7 mouse cellular contexts compared by ENCODE assay signal in genomic region chr1:191186386-191186770, GRCm38 (mm10). TPM values are rescaled to one million over a fixed set of nuclear protein-coding genes. Genes with fewer than 3 reads are reported as not detected.
A peak's percentile ranks its signal among the peaks of the same experiment; 100 is the strongest.
DNase-seq lines count a peak whose midpoint lies in the region; ATAC-seq and TF ChIP-seq lines count a peak whose summit lies in the region.

No protein-coding gene starts in this region.

- ATAC-seq in hindbrain, embryonic 13.5 days (ENCODE audit: low FRiP score): no peak
- ATAC-seq in neural tube, embryonic 12.5 days (ENCODE audit: low FRiP score, low read depth): no peak

- H3K9me3 ChIP-seq in hindbrain, embryonic 13.5 days: no peaks in the 10 kb centered on the region
- no peaks in the 10 kb centered on the region for H3K9me3 ChIP-seq in neural tube, embryonic 12.5 days

- no peak for TF ChIP-seq CTCF in liver, adult 2 months (IDR thresholded peaks at IDR 0.05; ENCODE audit: low read depth, low read length)

- H3K4me3 ChIP-seq in hindbrain, embryonic 13.5 days: 0 out of 2 replicates have a peak overlapping the region, but pooled peaks have one; percentile 4
- H3K4me3 ChIP-seq in liver, adult 2 months (ENCODE audit: insufficient read depth, low read depth, low read length): no peak overlapping the region
- H3K4me3 ChIP-seq in neural tube, embryonic 12.5 days: no peak overlapping the region

- WGBS in hindbrain, embryonic 13.5 days: 6% methylated on average over 7 of the region's 7 CpGs
- 10% methylated on average over 7 of the region's 7 CpGs for WGBS in liver, adult 2 months
- whole genome bisulfite sequencing in neural tube, embryonic 12.5 days: 2% methylated on average over 7 of the region's 7 CpGs

- H3K4me1 ChIP-seq in hindbrain, embryonic 13.5 days (replicated peaks): peaks cover 44% of the 10 kb centered on the region
- H3K4me1 ChIP-seq in liver, adult 2 months (ENCODE audit: control insufficient read depth, insufficient read depth, low read length): peaks cover 13% of the 10 kb centered on the region
- H3K4me1 ChIP-seq in neural tube, embryonic 12.5 days: peaks cover 35% of the 10 kb centered on the region

- peak overlapping the region; percentile 91; the same call in 1 of the 2 replicates for H3K4me2 ChIP-seq in hindbrain, embryonic 13.5 days
- peak overlapping the region; percentile 98; the same call in 1 of the 2 replicates for H3K4me2 ChIP-seq in neural tube, embryonic 12.5 days (replicated peaks)

- peaks cover 93% of the 10 kb centered on the region for H3K27me3 ChIP-seq in hindbrain, embryonic 13.5 days
- H3K27me3 ChIP-seq in liver, adult 2 months (ENCODE audit: control insufficient read depth, insufficient read depth, low read length): 0 out of 2 replicates have a peak, but pooled peaks cover 2% of the 10 kb centered on the region
- H3K27me3 ChIP-seq in neural tube, embryonic 12.5 days (replicated peaks): peaks cover 77% of the 10 kb centered on the region

- H3K9ac ChIP-seq in hindbrain, embryonic 13.5 days: no peak overlapping the region
- H3K9ac ChIP-seq in liver, adult 2 months (ENCODE audit: low read depth, low read length): no peak overlapping the region
- H3K9ac ChIP-seq in neural tube, embryonic 12.5 days: no peak overlapping the region

- no peaks in the 10 kb centered on the region for H3K79me2 ChIP-seq in liver, adult 2 months (ENCODE audit: control insufficient read depth, insufficient read depth, low read length)

- DNase-seq in MEL-GATA-1-ER (ENCODE audit: extremely low read depth, low read depth) (peak; percentile 87), MN1 (ENCODE audit: low spot score) (no peak)
- DNase-seq in embryo, embryonic 10 days (ENCODE audit: low spot score): peak; percentile 57
- DNase-seq in liver, adult 2 months (ENCODE audit: extremely low read depth, low read depth, low spot score): peak; percentile 25
- DNase-seq in frontal cortex, postnatal 10 days (ENCODE audit: low spot score in 2 of 2): no peak

- no peak for TF ChIP-seq POLR2A in liver, adult 2 months (IDR thresholded peaks at IDR 0.05; ENCODE audit: extremely low read depth, insufficient read depth, low read length)

- no peaks in the 10 kb centered on the region for H3K36me3 ChIP-seq in hindbrain, embryonic 13.5 days
- H3K36me3 ChIP-seq in liver, adult 2 months (ENCODE audit: control insufficient read depth, insufficient read depth, low read length): no peaks in the 10 kb centered on the region
- no peaks in the 10 kb centered on the region for H3K36me3 ChIP-seq in neural tube, embryonic 12.5 days

- H3K27ac ChIP-seq in hindbrain, embryonic 13.5 days: no peak overlapping the region
- H3K27ac ChIP-seq in liver, adult 2 months (replicated peaks; ENCODE audit: insufficient read depth, low read depth, low read length): no peak overlapping the region
- no peak overlapping the region for H3K27ac ChIP-seq in neural tube, embryonic 12.5 days

RNA-seq across cellular contexts. Expression of gene Fam71a, which starts 21.8 kb away (rescaled TPM):
- polyA plus RNA-seq in hindbrain, embryonic 13.5 days (2015; fragmentation: Nextera tagmentation; extraction: Ambion mirVana): not detected in 2 replicates
- total RNA-seq in liver, adult 2 months (2014; rRNA removed): not detected in 2 replicates
- polyA plus RNA-seq in liver, adult 2 months (2012; rRNA removed): not detected in 2 replicates
- not detected in 2 replicates for polyA plus RNA-seq in neural tube, embryonic 12.5 days (2016; fragmentation: Nextera tagmentation; extraction: Ambion mirVana)

RNA-seq across cellular contexts. Expression of gene Atf3, which starts 31.5 kb away (rescaled TPM):
- polyA plus RNA-seq in hindbrain, embryonic 13.5 days (2015; fragmentation: Nextera tagmentation; extraction: Ambion mirVana): 1.2 and 1.5 TPM in 2 replicates
- total RNA-seq in liver, adult 2 months (2014; rRNA removed): 0.55 and 1.1 TPM in 2 replicates
- 0.55 and 0.81 TPM in 2 replicates for polyA plus RNA-seq in liver, adult 2 months (2012; rRNA removed)
- polyA plus RNA-seq in neural tube, embryonic 12.5 days (2016; fragmentation: Nextera tagmentation; extraction: Ambion mirVana): 2.0 and 2.1 TPM in 2 replicates

Comparison
In these comparisons a context has a peak if more than half of its experiments do, and no peak if none do; other contexts are left out.
1. DNase-seq: peak in MEL-GATA-1-ER (single experiment), embryo, embryonic 10 days (single experiment) and liver, adult 2 months (single experiment); none in frontal cortex, postnatal 10 days (0 of 2) and MN1 (single experiment).